Mouse (Mus musculus) ES-E14 (cell line): Measurements from ENCODE around the gene Slc4a2. TPM values are rescaled to one million over a fixed set of nuclear protein-coding genes. Genes with fewer than 3 reads are reported as not detected.
"Not testable (repeated sequence)": the region's sequence is repeated elsewhere in the genome, so short reads cannot be mapped to it uniquely, and the experiment has no call there.

Experiments used
- DNase-seq: peaks from one replicate; pipeline ENCODE4 v3.0.0-alpha.2; 2013; ENCODE audit warnings: low read depth, low spot score
- H3K27ac ChIP-seq: 2 replicates; pipeline ENCODE4 v1.5.1; 2012; ENCODE audit warnings: low read depth, mild to moderate bottlenecking, low read length, moderate library complexity, mixed read lengths; ENCODE audit not compliant: poor library complexity, insufficient read depth, severe bottlenecking
- H3K36me3 ChIP-seq: 2 replicates; pipeline ENCODE4 v1.6.1; 2012; ENCODE audit warnings: mild to moderate bottlenecking, low read length, moderate library complexity, mixed read lengths; ENCODE audit not compliant: control insufficient read depth, poor library complexity, insufficient read depth, severe bottlenecking
- H3K4me1 ChIP-seq, 2 experiments: fragments of 150-350 bp in 1 of 2; sonication (generic) in 1 of 2; 2 replicates each; pipeline ENCODE4 v1.6.1; 2012; ENCODE audit warnings: low read length in 2 of 2, mild to moderate bottlenecking in 1 of 2, mixed read lengths in 1 of 2; ENCODE audit not compliant: control insufficient read depth in 2 of 2, insufficient read depth in 2 of 2, poor library complexity in 1 of 2
- H3K4me3 ChIP-seq, 2 experiments: fragments of 150-350 bp in 1 of 2; sonication (generic) in 1 of 2; 2 replicates each; pipeline ENCODE4 v1.5.1; 2012; ENCODE audit warnings: low read length in 2 of 2, low read depth in 1 of 2, mild to moderate bottlenecking in 1 of 2, mixed read lengths in 1 of 2; ENCODE audit not compliant: insufficient read depth in 1 of 2, poor library complexity in 1 of 2, severe bottlenecking in 1 of 2
- H3K9ac ChIP-seq: 2 replicates; pipeline ENCODE4 v1.6.1; 2012; ENCODE audit warnings: low read depth, mild to moderate bottlenecking, low read length, mixed read lengths; ENCODE audit not compliant: poor library complexity, insufficient read depth, severe bottlenecking
- H3K9me3 ChIP-seq: fragments of 150-350 bp; sonication (generic); 2 replicates; pipeline ENCODE4 v1.6.1; 2012; ENCODE audit warnings: low read depth, mild to moderate bottlenecking, low read length; ENCODE audit not compliant: control insufficient read depth, insufficient read depth
- CHD2 ChIP-seq: IDR thresholded peaks from 2 replicates; pipeline ENCODE4 v1.6.1; 2014; ENCODE audit warnings: mild to moderate bottlenecking, low read depth, low read length, inconsistent platforms
- HCFC1 ChIP-seq: IDR thresholded peaks from 2 replicates; pipeline ENCODE4 v1.6.1; 2012; ENCODE audit warnings: low read length, inconsistent platforms, borderline replicate concordance; ENCODE audit not compliant: insufficient read depth
- MAFK ChIP-seq: IDR thresholded peaks from 2 replicates; pipeline ENCODE4 v1.6.1; 2014; ENCODE audit warnings: mild to moderate bottlenecking, low read depth, low read length, inconsistent platforms; ENCODE audit not compliant: insufficient read depth
- ZC3H11A ChIP-seq: IDR thresholded peaks from 2 replicates; pipeline ENCODE4 v1.6.1; 2012; ENCODE audit warnings: low read depth, mild to moderate bottlenecking, inconsistent platforms, low read length, borderline replicate concordance
- ZNF384 ChIP-seq: IDR thresholded peaks from 2 replicates; pipeline ENCODE4 v1.6.1; 2012; ENCODE audit warnings: low read depth, low read length, inconsistent platforms
- in situ Hi-C, 2 experiments: fragments of 600-800 bp; cut with MboI; formaldehyde crosslinking; loops; one replicate each; pipeline ENCODE4 v1.15.1; 2025; ENCODE audit warnings: low sequenced_read_pairs in 2 of 2, inconsistent platforms in 1 of 2; ENCODE audit not compliant: unreplicated experiment in 2 of 2
- total RNA-seq: library from RNA; depleted of rRNA; stranded (reverse); fragments of 300-350 nt; gene quantifications from 2 replicates; pipeline ENCODE4 v1.2.3, GENCODE M21; 2012

Slc4a2 gene
- total RNA-seq, 1 experiment, result 30.4 TPM

DNA sequence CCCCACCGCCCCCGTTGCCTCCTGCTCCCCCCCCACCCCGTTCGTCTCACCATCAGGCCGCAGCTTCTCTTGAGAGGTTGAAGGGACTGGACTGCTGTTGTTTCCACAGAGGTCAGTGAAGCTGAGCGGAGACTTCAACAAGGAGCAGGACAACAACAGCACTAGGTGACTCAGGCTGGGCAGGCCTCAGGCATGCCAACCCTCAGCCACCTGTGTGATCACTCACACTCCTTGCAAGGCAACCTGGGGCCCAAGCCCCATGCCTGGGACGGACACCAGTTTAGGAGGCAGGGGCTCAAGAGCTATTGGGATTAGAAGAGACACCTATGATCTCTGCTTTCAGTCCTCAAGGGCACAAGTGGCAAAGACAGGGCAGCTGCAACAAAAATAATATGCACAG is 31.8 kb upstream of the Slc4a2 start, which contains the start of gene Atg9b:
TSS of gene Atg9b (minus strand) at position 280 of the 400 bp plus-strand sequence.
- in situ Hi-C loops, result no loop called here
- Histone ChIP-seq H3K4me1 (peaks cover 3 to 14% of the 10 kb centered on the region in 2 experiments; a peak in 2 of 4 replicates), H3K4me3 (no peak within 1 kb of the TSS), H3K27ac (no peak within 1 kb of the TSS), H3K36me3 (no peaks in the 10 kb centered on the region), H3K9ac (no peak within 1 kb of the TSS), H3K9me3 (no peaks in the 10 kb centered on the region)
- no peak for TF ChIP-seq ZNF384
- TF ChIP-seq ZC3H11A, result no peak
- no peak for TF ChIP-seq MAFK
- TF ChIP-seq CHD2, result no peak
- TF ChIP-seq HCFC1, result no peak
- no peak for DNase-seq

DNA sequence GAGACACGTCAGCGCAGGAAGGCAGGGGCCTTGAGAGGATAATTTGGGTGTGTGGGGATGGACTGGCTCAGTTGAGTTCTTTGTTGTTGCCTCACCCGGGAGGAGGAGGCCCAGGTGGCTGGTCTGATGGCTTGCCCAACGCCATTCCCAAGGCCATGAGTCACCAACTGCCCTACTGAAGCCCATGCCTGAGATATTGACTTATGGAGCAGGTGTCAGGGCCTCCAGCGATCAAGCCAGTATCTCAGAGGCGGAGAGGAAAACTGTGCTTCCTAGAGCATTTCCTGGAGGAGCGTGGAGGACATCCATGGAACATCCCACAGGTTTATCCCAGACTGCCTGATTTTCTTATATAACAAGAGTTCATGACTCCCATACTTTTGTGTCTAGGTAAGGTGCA is 30.9 kb upstream of the Slc4a2 start:
- Histone ChIP-seq H3K9ac (no peak overlapping the region), H3K4me3 (no peak overlapping the region), H3K4me1 (peaks cover 3 to 12% of the 10 kb centered on the region in 2 experiments; a peak in 2 of 4 replicates), H3K36me3 (no peaks in the 10 kb centered on the region), H3K27ac (no peak overlapping the region), H3K9me3 (no peaks in the 10 kb centered on the region)
- TF ChIP-seq HCFC1, result no peak
- no peak for TF ChIP-seq MAFK
- no peak for TF ChIP-seq CHD2
- no peak for TF ChIP-seq ZNF384
- no peak for TF ChIP-seq ZC3H11A
- in situ Hi-C loops, result no loop called here
- no peak for DNase-seq

DNA sequence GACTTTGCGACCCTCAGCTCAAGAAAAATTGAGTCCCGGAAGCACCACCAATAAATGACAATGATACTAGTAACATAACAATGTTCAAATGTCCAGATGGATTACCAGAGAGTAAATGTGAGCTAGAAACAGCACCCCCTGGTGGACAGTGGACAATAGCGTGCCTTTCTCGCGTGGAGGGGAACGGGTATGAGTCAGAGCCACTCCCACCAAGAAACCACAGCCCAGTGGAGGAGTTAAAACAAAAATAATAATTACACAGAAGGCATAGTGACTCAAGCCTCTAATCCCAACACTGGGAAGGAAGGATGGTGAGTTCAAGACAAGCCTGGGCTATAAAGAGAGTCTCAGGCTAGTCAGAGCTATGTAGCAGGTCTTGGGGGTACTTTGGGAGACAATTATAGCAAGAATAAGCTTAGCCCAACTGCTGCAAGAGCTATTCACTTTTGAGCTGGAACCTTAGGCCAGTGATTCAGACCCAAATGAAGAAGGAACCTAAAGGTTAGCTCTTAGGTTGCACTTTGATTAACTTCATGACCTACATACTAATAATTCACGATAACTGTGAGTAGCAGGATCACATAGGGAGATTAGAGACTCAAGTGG is 30.1 kb upstream of the Slc4a2 start, which contains the start of gene Abcb8:
TSS of gene Abcb8 (plus strand) at position 272 of the 606 bp plus-strand sequence.
- H3K9me3 ChIP-seq, result no peaks in the 10 kb centered on the region
- peaks cover 3 to 12% of the 10 kb centered on the region in 2 experiments; a peak in 2 of 4 replicates for H3K4me1 ChIP-seq
- H3K9ac ChIP-seq, result peak within 1 kb of the TSS; percentile 83
- DNase-seq, result peak; percentile 81
- H3K27ac ChIP-seq, result peak within 1 kb of the TSS; percentile 56
- peak; percentile 80 for TF ChIP-seq CHD2
- no peak for TF ChIP-seq HCFC1
- TF ChIP-seq ZNF384, result no peak
- TF ChIP-seq MAFK, result no peak
- in situ Hi-C loops, result no loop called here
- H3K36me3 ChIP-seq, result no peaks in the 10 kb centered on the region
- peak within 1 kb of the TSS; percentile 69 to 92 for H3K4me3 ChIP-seq

DNA sequence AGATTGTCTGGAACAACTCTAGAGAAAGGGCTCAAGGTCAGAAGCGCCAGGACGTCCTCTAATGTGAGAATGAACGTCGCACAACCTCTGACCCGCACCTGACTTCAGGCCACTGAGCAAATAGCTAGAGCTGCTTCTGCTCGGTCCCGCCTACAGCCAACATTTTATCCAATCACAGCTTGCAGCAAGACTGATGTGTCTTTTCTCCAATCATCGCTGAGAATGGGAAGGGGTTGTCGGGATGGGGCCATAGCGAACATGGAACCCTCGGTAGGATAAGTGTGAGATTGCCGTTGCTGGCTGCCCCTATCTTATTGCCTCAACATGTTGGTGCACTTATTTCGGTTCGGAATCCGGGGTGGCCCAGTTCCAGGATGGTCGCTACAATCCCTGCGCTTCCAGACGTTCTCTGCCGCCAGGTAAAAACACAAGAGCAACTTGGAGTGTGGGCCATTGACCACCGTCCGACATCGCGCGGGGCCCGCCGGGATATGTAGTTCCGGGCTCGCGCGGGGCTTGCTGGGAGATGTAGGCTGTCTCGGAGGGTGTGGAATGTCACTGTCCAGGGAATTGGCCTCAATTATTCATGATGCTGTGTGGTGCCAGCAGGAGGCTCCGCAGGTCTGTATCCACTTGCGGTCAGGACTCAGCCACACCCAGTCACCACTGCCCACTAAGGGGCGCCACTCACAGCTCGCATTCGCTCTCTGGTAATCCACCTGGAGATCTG is 29.3 kb upstream of the Slc4a2 start:
- peaks cover 3 to 11% of the 10 kb centered on the region in 2 experiments; a peak in 3 of 4 replicates for H3K4me1 ChIP-seq
- peak; percentile 98 for DNase-seq
- no peaks in the 10 kb centered on the region for H3K9me3 ChIP-seq
- H3K4me3 ChIP-seq, result peak overlapping the region; percentile 69 to 92
- no peaks in the 10 kb centered on the region for H3K36me3 ChIP-seq
- in situ Hi-C loops, result no loop called here
- H3K27ac ChIP-seq, result peak overlapping the region; percentile 56
- TF ChIP-seq ZC3H11A (no peak), HCFC1 (peak; percentile 97), CHD2 (peak; percentile 91)
- H3K9ac ChIP-seq, result peak overlapping the region; percentile 83

DNA sequence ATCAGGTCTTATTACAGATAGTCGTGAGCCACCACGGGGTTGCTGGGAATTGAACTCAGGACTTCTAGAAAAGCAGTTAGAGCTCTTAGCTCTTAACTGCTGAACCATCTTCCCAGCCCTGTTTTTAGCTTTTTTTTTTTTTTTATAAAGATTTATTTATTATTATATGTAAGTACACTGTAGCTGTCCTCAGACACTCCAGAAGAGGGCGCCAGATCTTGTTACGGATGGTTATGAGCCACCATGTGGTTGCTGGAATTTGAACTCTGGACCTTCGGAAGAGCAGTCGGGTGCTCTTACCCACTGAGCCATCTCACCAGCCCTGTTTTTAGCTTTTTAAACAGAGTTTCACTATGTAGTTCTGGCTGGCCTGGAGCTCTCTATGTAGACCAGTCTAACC is 27.4 kb upstream of the Slc4a2 start:
- DNase-seq, H3K27ac ChIP-seq, H3K4me3 ChIP-seq, H3K9me3 ChIP-seq, in situ Hi-C loops, H3K9ac ChIP-seq, H3K36me3 ChIP-seq: not testable (repeated sequence)
- peaks cover 3 to 11% of the 10 kb centered on the region in 2 experiments; a peak in 3 of 4 replicates for H3K4me1 ChIP-seq
